Mouse (Mus musculus) liver, embryonic 14.5 days (tissue): ENCODE results near the gene Kmo.

ENCODE experiments used
- CTCF ChIP-seq: IDR thresholded peaks from 2 replicates; pipeline ENCODE4 v1.5.1; 2016; ENCODE audit warnings: antibody characterized with exemption, low read depth, control low read depth
- EP300 ChIP-seq: IDR thresholded peaks from 2 replicates; pipeline ENCODE4 v1.6.1; 2016; ENCODE audit warnings: antibody characterized with exemption, low read depth

DNA sequence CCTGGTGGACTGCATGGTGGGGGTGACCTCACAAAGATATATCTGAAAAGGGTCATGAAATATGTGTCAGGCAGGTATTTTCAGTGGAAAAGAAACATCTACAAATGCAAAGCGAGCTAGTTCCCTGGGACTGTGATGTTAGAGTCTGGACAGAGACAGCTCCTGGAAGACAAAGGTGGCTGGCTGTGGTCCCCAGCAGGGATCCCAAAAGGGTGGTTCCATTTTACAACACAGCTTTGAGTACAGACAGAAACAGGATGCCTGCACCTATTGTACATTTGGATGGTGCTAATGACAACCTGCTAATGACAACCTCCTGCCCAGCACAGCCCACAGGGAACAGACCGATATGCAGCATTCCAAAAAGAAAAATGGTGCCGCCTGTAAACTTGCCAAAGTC, 49.3 kb downstream of the Kmo start:
- TF ChIP-seq CTCF (no peak), EP300 (no peak)
